Mouse (Mus musculus) effector memory CD4-positive, alpha-beta T cell, adult 7 months (primary cell): ENCODE data around the gene Spg11. TPM values are rescaled to one million over a fixed set of nuclear protein-coding genes. Genes with fewer than 3 reads are reported as not detected.

Experiments
- polyA plus RNA-seq: library from polyadenylated mRNA; unstranded; fragments of 100-300 nt; shearing (Covaris generic); gene quantifications from one replicate; pipeline ENCODE4 v1.2.1, GENCODE M21; 2017

Spg11 gene
- 14.4 TPM for polyA plus RNA-seq

GRCm38 (mm10) chr2:122117961-122118958, at the start of gene Spg11:
Spg11 (minus strand) TSS chr2:122118386.

GRCm38 (mm10) chr2:122160680-122161079, 42.5 kb upstream of the Spg11 start, which contains the start of gene Trim69:
Trim69 (plus strand) TSS chr2:122160700.

DNA sequence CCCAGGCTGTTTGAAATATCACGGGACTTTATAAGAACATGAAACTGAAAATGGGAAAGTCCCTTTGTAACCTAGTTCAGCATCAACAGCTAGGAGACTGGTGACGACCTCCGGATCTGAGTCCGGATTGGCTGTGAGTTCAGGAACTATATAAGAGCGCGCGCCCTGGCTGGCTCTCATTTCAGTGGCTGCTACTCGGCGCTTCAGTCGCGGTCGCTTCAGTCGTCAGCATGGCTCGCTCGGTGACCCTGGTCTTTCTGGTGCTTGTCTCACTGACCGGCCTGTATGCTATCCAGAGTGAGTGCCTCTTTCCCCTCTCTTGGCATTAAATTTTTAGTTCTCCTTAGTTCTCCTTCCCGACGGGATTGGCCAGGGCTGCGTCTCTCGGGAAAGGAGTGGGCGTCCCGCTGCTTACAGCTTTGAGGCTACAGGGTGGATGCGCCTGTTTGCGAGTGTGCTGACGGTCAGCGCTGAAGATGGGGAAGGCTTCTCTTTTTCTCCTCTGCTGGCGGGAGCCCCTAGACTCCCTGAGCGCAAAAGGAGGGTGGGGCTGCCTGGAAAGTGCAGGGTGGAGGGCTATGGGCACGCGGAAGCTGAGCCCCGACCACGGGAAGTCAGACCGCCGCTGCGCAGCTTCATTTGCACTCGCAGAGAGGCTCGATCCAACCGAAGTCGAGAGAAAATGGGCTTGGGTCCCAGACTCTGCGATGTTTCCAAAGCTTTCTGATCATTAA, 29.5 kb upstream of the Spg11 start, which contains the start of gene B2m:
TSS of gene B2m (plus strand) at position 179 of the 734 bp plus-strand sequence.

DNA sequence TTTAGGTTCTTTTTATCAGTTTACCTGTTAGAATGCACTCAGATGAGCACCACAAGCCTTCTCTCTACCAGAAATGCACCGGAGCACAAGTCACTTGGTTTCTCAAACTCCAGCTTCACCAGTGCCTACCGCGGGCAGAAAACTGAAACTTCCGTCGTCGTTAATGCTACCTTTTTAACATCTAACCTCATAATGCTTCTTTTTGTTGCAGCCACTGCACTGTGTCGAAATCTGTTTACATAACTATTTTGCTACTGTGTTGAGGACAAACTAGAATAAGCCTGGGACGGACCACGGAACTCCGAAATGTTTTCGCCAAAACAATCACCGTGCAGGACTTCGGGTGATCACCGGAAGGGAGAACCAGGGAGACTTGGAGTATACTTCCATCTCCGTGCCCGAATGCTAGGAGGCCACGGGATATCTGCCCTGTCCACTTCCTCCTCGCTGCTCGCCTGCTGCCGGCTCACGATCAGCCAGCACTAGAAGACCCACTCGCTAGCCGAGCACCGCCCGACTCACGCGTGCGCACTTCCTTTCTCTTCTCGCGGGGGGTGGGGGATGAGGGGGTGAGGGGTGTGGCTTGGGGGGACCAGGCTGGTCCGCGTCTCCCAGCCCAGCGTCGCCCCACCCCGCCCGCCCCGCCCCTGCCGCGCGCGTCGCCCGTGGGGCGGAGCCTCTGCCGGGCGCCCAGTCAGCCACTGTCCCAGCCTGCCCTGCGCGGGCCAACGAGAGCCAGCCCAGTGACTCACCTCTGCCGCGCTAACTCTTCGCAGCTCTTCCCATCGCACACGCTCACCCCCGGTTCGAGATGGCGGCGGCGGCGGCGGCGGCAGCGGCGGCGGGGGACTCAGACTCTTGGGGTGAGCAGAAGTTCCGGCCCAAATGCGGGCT, 90.1 kb downstream of the Spg11 start, which contains the start of gene Eif3j1:
TSS of gene Eif3j1 (plus strand) at position 685 of the 894 bp plus-strand sequence.

Other genes starting within 250 kb of the Spg11 start
- 48.7 TPM for gene Ctdspl2, start 162.4 kb downstream of the Spg11 start, polyA plus RNA-seq
- gene Mageb3, start 162.3 kb downstream of the Spg11 start, polyA plus RNA-seq = not detected
- gene Eif3j1, start 89.8 kb downstream of the Spg11 start, polyA plus RNA-seq = 15.6 TPM
- gene B2m, start 29.3 kb upstream of the Spg11 start, polyA plus RNA-seq = 8,479 TPM
- gene Trim69, start 42.3 kb upstream of the Spg11 start, polyA plus RNA-seq = not detected
- gene Patl2, start 67.8 kb upstream of the Spg11 start, polyA plus RNA-seq = not detected
- gene Terb2, start 67.9 kb upstream of the Spg11 start, polyA plus RNA-seq = not detected
- gene Sord, start 116.4 kb upstream of the Spg11 start, polyA plus RNA-seq = 1.9 TPM
- not detected for gene Duox2, start 180.1 kb upstream of the Spg11 start, polyA plus RNA-seq
- not detected for gene Duoxa2, start 180.5 kb upstream of the Spg11 start, polyA plus RNA-seq
- not detected for gene Duoxa1, start 195.3 kb upstream of the Spg11 start, polyA plus RNA-seq
- not detected for gene Duox1, start 197.3 kb upstream of the Spg11 start, polyA plus RNA-seq